Mouse (Mus musculus): ENCODE data around the gene Tnfrsf4.

Tnfrsf4 gene

DNA sequence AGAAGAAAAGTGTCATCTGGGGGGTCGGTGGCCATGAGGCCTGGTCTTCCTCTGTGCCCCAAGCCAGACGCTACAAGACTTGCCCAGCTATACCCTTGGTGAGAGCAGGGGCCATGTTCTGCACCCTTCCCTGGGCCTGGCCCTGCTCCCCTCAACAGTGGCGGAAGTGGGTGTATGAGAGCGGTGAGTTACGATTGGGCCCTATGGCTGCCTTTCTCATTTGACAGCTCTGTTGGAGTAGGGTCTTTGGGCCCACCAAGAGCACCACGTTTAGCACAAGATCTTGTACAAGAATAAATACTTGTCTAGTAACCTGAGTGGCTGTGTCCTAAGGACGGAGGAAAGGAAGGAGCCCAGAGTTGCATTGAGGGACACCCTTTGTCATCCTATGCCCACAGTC lies 14.9 kb downstream of the Tnfrsf4 start:
- no peak for DNase-seq (ENCODE audit: low spot score)

DNA sequence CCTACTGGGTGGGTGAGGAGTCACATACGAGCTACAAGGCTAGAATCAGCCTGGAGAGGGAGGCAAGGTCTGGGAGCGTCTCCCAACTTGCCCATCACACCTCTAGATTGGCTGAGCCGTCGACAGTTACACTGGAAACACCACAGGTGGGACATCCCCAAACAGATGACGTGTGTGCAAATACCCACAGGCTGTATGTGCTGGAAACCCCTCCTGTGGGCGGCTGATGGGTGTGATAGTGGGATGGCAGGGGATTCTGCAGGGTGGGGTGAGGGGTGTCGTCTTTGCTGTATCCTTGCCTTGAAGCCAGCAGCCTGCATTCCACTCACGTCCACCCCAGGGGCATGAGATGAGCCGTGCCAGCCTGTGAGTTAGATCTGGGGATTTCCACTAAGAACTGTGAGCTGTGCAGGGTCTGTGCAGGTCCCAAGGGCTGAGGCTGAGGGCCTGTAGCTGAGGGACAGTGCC lies 17.0 kb downstream of the Tnfrsf4 start:
- no peak for DNase-seq (ENCODE audit: low spot score)

DNA sequence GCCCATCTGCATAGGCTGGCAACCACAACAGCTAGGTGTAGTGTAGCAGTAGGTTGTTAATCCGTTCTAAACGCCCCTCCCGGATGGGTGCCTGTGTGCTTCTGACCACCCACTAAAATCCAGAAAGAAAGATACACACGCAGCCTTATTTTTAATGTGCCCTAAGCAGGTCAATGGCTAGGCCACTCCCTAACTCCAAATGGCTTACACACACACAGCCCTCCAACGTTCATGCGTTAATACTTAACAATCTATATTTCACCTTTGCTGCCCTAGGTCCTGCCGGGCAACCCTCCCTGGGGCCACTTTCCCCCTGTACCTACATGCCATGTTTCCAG lies 17.6 kb downstream of the Tnfrsf4 start:
- no peak for DNase-seq (ENCODE audit: low spot score)

DNA sequence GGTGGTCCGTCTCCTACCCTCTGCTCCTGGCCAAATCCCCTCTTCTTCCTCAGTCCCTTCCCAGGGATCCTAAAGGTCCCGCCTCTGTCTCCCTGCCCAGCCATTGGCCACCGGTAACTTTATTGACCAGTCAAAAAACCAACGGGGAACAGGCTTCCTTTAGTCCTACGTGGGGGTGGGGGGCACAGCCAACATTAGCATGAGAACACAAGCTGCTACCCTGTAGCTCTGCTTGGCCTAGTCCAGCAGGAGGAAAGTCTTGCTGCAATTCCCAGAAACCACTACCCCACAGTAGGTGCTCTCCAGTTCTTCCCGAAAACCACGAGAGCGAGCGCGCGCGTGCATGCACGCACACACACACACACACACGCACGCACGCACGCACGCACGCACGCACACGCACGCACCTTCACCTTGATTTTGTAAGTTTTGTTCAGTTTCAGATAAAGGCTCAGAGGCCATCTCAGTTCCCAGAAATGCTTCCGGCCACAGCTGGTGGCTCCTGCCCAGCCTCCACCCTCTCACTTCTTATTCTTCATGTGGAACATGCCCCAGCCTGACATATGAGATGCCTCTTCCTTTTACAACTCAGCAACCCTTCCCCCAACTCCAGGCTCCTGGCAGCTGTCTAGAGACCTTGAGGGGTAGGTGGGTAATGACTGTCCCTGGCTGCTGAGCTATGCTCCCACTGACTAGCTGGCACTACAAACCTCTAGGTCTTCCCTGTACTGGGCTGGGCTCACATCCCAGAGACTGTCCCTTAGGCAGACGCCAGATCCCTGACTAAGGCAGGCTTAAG lies 18.1 kb downstream of the Tnfrsf4 start:
- DNase-seq (ENCODE audit: low spot score), result peak; percentile 94

DNA sequence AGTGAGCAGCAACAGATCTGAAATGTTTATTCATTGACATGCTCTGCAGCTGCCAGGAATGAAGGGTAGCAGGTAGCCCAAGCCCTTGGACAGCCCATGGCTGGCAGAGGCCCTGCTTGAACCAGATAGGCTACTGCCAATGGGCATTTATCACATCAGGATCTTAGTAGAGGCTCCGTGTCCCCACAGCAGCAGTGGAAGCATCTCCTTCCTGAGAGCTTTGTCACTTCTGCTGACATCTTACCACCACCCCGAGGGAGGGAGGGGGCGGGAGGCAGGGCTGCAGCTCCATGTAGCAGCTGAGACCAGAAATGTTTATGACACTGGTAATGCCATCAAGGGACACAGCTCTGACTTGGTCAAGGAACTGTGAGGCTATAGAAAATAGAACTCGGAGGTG lies 19.2 kb downstream of the Tnfrsf4 start:
- no peak for DNase-seq (ENCODE audit: low spot score)

DNA sequence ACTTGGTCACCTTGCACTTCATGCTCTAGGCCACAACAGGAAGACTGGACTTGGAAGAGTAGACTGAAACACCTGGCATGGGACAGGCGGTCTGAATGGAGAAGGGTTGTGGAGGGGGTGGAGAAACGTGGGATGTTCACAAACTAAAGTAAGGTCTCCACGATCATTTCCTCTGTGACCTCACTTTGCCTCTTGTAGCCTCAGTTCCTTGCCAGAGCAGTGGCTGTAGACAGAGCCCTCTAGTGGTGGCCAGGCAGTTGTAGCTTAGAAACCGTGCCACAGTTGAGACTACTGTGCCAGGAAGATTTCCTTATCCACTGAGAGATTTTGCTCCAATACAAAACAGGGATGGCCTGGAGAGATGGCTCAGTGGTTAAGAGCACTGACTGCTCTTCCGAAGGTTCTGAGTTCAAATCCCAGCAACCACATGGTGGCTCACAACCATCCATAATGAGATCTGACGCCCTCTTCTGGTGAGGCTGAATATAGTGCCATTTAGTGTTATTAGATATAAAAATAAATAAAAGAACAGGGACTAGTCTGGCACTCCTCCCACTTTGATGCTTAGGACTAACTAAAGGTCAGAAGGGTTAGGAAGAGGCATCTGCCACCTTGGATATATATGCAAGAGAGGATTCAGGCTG lies 20.0 kb downstream of the Tnfrsf4 start:
- DNase-seq (ENCODE audit: low spot score), result peak; percentile 72

DNA sequence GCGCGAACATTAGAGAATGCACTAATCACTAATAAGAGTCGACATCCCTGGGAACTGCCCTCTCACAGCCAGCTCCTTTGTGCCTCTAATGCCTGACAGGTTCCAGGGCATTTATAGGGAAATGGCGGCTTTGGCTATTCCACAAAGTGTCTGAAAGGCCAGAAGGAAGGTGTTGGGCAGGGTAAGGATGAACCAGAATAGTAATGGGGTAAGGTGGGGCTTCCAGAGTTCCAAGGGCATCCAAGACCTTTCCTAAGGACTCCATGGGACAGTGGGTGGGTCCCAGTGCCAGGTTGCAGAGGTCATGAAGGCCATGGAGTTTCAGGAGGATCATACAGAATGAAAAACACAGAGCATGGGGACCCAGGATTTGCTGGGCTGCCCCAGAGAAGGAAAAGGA lies 20.7 kb downstream of the Tnfrsf4 start:
- no peak for DNase-seq (ENCODE audit: low spot score)

DNA sequence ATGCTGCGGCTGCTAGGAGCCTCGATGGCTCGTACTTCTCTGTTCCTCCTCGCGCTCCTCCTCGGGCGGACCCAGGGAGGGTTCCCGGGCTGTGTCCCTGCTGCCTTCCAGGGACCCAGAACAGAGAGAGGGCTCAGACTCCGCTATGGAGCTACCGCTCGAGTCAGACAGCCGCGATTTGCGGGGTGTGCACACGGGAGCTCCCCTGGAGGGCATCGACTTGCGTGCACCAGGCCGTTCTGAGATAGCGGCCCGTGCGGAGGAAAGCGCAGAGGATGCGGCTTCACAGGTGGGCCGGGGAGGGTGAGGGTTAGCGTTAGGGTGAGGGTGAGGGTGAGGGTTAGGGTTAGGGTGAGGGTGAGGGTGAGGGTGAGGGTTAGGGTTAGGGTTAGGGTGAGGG lies 21.3 kb downstream of the Tnfrsf4 start:
- DNase-seq (ENCODE audit: low spot score), result no peak

DNA sequence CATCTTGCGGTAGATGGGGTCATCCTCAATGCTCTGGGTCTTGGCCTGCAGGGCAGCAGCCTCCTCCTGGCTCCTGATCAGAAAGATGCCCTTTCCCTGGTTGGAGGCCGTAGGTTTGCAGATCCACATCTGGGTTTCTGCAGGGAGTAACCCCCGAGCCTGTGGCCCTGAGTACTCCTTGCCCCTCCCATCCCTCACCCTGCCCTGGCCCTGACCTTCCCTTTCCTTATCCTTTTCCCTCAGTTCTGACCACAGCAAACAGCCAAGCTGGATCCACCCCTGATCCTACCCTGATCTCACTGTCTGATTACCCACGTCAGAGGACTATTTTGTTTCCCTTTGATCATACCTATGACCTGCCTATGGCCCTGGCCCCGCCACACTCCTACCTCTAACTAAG lies 31.1 kb downstream of the Tnfrsf4 start:
- no peak for DNase-seq (ENCODE audit: low spot score)

DNA sequence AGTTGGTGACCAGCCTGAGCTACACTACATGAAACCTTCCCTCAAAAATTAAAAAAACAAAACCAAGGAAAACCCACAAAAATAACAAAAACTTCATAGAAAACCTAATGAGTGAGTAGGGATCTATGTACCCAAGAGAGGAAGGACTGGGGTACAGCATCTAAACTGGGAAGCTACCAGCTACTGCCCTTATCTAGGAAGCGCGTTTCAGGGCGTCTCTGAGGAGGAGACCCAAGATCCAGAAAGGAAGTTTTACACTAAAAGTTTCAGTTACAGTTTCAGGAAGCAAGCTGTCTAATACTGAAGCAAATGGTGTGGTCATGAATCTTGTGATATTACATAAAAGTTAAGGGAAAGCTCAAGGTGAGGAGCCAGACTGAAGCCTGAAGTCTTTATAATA lies 36.1 kb downstream of the Tnfrsf4 start:
- DNase-seq (ENCODE audit: low spot score), result no peak

DNA sequence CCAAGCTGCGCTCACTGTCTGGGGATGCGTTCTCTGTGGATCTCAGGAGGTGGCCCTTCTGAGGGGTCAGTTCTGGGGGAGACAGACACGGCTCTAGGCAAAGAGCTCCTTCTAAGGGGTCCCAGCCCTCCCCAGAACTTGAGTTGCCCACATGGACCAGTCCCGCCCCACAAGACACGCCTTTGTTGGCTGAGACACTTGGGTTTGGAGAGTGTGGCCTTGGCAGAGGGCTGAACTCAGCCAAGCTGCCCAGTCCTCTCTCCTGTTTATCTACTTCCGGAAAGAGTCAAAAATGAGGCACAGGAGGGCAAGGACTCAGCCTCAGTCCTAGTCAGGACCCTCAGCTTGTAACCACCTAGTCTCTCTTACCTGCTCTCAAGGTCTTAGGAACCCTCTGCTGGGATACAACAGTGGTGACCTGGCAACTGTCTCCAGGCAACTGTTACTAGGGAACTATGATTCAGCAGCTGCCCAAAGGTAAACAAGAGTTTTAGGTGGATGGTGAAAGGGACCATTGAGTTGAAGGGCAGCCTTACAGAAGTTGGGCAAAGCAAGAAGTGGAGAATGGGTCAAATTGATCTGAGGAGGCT lies 36.8 kb downstream of the Tnfrsf4 start:
- DNase-seq (ENCODE audit: low spot score), result no peak

DNA sequence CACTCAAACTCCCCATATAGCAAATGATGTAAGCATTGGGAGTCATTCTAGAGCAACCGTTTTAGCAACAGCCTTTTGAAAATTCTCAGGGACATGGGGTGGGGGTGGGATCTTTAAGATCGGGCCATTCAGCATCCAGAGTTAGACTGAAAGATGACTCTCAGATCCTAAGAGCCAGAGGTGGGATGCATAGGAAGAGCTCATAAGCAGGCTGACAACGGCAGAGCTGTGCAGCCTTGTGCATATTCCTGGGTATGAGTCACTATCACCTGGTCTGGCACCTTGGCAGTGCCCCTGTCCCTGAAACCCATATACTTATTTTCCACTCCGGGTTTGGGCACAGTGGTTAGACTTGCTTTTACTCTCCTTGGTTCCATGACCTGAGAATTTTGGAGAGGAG lies 39.5 kb downstream of the Tnfrsf4 start:
- DNase-seq (ENCODE audit: low spot score), result no peak

DNA sequence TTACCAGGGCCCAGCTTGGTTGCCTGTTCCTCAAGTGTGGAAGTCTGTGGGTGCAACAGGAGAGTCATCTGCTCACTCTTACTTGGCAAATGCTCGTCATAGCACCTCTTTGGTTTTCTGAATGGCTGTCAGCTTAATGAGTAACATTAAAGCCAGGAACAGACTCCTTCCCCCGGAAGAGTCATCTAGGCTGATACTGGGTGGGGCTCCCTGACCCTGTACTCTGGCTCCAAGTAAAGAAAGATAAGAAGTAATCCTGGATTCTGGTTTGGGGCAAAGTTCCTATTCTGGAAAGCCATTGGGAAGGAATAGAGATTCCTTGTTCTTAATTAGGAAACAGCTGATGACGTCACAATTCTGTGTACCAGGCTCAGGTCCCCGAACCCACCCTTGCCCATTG lies 40.5 kb downstream of the Tnfrsf4 start:
- DNase-seq (ENCODE audit: low spot score), result no peak

DNA sequence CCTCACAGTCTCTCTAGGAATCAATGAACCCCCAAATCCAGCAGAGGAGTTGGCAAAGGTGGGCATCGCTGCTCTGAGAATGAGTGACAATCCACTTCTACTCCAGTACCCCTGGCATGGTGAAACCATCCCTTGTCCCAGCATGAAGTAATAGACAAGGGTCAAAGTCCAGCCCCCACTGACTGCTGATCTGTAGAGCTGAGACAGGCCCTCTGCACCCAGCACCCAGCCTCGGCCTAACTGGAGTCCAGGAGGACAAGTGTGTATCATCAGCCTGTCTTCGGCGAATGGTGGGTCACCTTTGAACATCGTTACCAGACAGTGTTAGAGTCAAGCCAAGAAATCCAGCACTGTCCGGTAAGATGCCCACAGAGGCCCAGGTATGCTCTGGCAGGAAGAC lies 41.0 kb downstream of the Tnfrsf4 start:
- no peak for DNase-seq (ENCODE audit: low spot score)

DNA sequence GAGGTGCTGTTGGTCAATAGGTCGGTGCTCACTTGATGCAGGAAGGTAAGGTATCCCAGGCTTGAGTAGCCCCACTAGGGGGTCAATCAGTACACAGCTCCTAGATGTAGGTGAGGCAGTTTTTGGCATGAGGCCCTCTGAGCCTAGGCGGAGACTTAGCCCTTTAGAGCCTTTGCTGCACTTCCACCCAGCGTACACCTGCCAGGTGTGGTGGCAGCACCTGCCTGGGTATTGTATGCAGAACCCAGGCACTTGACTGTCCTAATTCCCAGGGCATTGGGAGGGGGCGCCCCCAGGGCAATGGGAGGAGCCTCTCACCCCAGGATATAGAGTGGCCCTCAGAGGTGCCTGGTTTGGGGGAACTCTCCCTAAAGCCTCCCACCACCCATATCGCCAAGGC lies 41.5 kb downstream of the Tnfrsf4 start:
- no peak for DNase-seq (ENCODE audit: low spot score)

DNA sequence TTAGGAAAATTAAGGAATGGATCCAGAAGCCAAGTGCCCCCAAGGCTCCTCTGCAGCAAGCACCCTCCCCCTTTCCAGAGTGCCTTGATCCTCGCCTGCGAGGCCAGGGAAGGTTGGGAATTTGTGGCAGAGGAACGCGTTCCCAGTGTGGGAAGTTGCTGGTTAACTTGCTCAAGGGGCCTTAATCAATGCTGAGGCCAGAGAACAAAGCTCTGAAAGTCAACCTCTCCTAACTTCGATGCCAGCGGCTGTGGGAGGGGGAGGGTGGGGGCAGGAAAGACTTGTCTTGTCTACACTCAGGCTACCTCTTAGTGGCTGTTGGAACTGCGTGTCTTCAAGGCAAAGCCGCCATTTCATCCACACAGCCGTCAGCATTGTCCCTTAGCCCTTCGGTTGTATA lies 44.1 kb downstream of the Tnfrsf4 start:
- no peak for DNase-seq (ENCODE audit: low spot score)

DNA sequence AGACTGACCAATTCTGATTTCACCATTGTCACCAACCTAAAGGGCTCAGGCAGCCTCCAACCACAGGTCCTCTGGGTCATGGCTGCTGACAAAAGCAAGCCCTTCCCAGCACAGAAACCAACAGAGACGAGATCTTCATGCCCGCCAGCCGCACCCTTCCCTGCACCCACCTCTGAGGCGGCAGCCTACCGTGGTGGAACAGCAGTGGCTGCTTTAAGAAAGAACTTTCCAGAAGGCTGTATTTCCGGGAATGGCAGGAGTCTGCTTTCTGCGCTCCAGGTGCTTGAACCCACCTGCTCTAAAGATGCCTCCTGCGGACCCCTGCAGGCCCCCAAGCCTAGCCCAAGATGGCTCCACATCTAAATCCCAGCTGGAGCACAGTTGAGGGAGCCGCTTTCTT lies 45.2 kb downstream of the Tnfrsf4 start:
- DNase-seq (ENCODE audit: low spot score), result no peak

DNA sequence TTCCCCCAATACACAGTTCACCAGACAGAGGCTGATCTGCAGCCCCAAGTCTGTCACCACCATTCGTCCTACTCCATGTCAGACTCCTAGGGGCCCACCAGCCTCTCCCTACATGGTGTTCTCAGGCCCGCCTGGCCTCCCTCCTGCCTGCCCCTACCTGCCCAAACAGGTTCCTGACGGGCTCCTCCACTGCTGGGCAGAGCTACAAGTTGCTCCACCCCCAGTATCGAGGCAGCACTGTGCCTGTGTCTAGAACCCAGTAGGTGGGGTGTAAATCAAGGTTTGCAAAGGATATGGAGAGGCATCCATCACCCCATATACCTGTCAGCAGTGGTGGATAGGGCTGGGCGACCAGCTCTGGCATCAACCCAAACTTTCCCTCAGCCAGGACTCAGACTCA lies 45.6 kb downstream of the Tnfrsf4 start, which contains the start of gene Ttll10:
Gene Ttll10, minus strand, starts transcription at position 154 of the 400 bp plus-strand sequence.
- DNase-seq (ENCODE audit: low spot score), result no peak

DNA sequence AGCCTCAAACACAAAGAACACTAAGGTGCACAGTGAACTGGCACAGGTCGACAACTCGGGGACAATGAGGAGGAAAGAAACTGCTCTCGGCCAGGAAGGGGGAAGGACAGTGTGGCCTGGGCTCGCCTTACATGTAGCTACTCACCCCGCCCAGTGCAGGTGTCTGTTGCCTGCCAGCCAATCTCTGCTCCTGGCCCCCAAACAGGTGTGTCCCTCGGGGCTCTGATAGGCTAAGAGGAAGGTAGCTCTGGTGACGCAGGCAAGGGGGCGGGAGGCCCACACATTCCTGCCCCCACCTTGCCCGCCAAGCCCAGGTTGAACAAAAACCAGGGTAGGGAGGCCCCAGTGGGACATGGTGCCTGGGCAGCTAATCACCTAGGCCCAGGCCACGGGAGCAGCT lies 46.1 kb downstream of the Tnfrsf4 start:
- peak; percentile 26 for DNase-seq (ENCODE audit: low spot score)

DNA sequence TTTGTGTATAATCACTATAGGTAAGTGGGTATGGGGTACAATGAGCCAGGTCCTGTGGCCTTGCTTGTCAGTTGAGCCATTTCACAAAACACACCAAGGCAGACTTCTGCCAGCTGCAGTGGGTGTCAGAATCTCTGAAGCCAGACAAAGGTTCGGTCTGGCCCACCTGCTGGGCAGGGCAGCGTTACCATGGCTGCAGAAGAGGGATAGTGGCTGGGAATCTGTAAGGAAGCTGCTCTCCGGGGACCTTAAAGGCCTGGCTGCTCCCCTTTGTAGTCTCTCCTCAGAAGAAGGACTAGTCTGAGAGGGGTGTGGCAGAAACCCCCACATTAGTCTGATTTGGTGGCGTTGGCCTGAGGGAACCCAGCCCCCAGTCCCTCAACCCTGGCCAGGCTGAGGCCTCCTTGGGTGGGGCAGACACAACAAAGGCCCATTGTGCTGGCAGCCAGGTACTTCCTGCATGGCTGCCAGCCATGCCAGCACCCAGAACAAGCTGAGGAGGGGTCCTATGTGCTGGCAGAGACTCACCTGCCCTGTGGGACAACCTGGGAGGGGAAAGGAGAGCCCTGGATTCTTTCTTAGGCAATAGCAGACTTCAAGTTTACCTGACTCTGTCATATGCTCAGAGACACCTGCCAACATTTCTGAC lies 50.3 kb downstream of the Tnfrsf4 start:
- DNase-seq (ENCODE audit: low spot score), result no peak

DNA sequence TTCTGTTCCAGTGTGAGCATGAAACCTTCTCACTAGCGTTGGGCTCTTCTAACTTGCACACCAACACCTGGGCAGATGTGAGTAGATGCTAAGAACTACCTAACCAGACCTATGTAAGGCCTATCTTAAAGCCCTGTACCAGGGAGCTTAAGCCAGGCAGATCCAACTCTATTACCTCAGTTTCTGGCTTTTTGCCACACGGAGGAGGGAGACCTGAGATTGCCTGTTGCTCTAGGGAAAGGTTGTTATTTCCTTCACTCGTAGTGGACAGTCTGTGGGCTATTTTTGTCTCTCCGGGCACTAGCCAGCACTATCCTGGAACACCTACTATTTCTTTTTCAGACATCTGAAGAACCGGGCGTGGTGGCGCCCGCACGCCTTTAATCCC lies 50.9 kb downstream of the Tnfrsf4 start:
- DNase-seq (ENCODE audit: low spot score), result no peak

DNA sequence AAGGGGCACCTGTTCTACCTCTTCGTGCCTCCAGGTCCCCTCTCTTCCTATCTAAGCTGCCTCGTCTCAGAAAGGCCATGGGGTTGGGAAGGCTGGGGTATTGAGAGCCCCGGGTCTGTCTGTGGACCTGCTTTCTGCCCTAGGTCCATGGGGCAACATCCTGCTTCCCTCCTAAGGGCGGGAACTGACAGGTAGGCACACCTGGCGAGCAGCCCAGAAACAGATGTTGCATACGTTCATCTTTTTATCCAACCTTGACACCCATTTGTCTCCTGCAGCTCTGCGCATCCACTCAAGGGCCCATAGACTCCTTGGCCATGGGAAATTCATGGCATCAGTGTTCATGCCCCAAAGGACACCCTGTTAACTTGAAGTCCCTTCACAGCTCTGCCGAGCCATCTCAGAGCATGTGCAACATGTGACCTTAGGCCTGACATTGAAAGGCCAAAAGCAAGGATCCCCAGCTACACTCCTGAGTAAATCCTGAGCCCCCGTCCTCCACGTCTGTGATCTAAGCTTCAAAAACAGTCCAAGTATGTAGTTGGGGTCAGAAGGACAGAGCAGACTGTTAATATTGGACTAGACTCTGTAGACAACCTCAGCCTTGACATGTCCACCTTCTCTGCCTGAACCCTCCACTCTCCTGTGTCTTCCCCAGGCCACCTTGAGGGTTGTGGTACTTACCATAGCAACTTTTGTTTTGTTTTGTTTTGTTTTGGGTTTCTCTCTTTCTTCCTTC lies 51.7 kb downstream of the Tnfrsf4 start:
- DNase-seq (ENCODE audit: low spot score), result no peak
